Mouse (Mus musculus) hindbrain, embryonic 16.5 days (tissue): ENCODE measurements at regions not wholly inside any gene's neighbourhood (a gene's known extent, or its start where the extent isn't known, plus 50 kb on each side); places are given as distances from the start of the nearest gene placed in this dataset.

Source experiments
- ATAC-seq: fragments of 200-750 bp; cut with Nextera tagmentation; 2 replicates; pipeline ENCODE4 v1.8.0; 2017; ENCODE audit warnings: moderate TSS enrichment, moderate library complexity
- H3K27ac ChIP-seq: fragments of 300-500 bp; sonication (generic); 2 replicates; pipeline ENCODE4 v1.5.1; 2014; ENCODE audit warnings: low read depth, mild to moderate bottlenecking, control low read depth, low read length, moderate library complexity
- H3K27me3 ChIP-seq: fragments of 300-500 bp; sonication (generic); replicated peaks from 2 replicates; pipeline ENCODE4 v1.6.1; 2014; ENCODE audit warnings: low read length; ENCODE audit not compliant: control insufficient read depth, insufficient read depth
- H3K36me3 ChIP-seq: fragments of 300-500 bp; sonication (generic); 2 replicates; pipeline ENCODE4 v1.6.1; 2014; ENCODE audit warnings: mild to moderate bottlenecking, low read length, moderate library complexity, mixed read lengths; ENCODE audit not compliant: control insufficient read depth, insufficient read depth
- H3K4me1 ChIP-seq: fragments of 300-500 bp; sonication (generic); 2 replicates; pipeline ENCODE4 v1.6.1; 2014; ENCODE audit warnings: low read depth, low read length; ENCODE audit not compliant: control insufficient read depth, insufficient read depth
- H3K4me2 ChIP-seq: fragments of 300-500 bp; sonication (generic); 2 replicates; pipeline ENCODE4 v1.6.1; 2014; ENCODE audit warnings: mild to moderate bottlenecking, low read length, control low read depth, moderate library complexity
- H3K4me3 ChIP-seq: fragments of 300-500 bp; sonication (generic); 2 replicates; pipeline ENCODE4 v1.5.1; 2014; ENCODE audit warnings: mild to moderate bottlenecking, low read length, control low read depth, moderate library complexity
- H3K9ac ChIP-seq: fragments of 300-500 bp; sonication (generic); 2 replicates; pipeline ENCODE4 v1.6.1; 2014; ENCODE audit warnings: low read depth, mild to moderate bottlenecking, control low read depth, low read length, moderate library complexity
- H3K9me3 ChIP-seq: fragments of 300-500 bp; sonication (generic); 2 replicates; pipeline ENCODE4 v1.6.1; 2014; ENCODE audit warnings: mild to moderate bottlenecking, low read length, moderate library complexity; ENCODE audit not compliant: control insufficient read depth
- WGBS: fragments of 180-500 bp; shearing (Covaris S2); extraction: QIAGEN DNeasy Blood & Tissue Kit; methylation state at CpG from one replicate; pipeline ENCODE4 v1.1.7; 2014; 5-methylcytosine and 5-hydroxymethylcytosine counted together

GRCm38 (mm10) chr3:66486184-66486583 is 189.5 kb upstream of the Veph1 start:
- Histone ChIP-seq H3K4me2 (no peak overlapping the region), H3K4me3 (no peak overlapping the region), H3K36me3 (no peaks in the 10 kb centered on the region), H3K27me3 (no peaks in the 10 kb centered on the region), H3K4me1 (no peaks in the 10 kb centered on the region), H3K9me3 (no peaks in the 10 kb centered on the region), H3K27ac (no peak overlapping the region), H3K9ac (no peak overlapping the region)
- WGBS: 89% methylated on average over 1 of the region's 1 CpGs
- ATAC-seq: no peak

GRCm38 (mm10) chr3:66480718-66481117 is 184.1 kb upstream of the Veph1 start:
- peak; percentile 60; the same call in 1 of the 2 replicates for ATAC-seq
- Histone ChIP-seq H3K27me3 (no peaks in the 10 kb centered on the region), H3K4me2 (no peak overlapping the region), H3K4me3 (no peak overlapping the region), H3K36me3 (no peaks in the 10 kb centered on the region), H3K27ac (no peak overlapping the region), H3K4me1 (no peaks in the 10 kb centered on the region), H3K9me3 (no peaks in the 10 kb centered on the region), H3K9ac (no peak overlapping the region)
- 44% methylated on average over 6 of the region's 6 CpGs for WGBS

GRCm38 (mm10) chr3:66479266-66479665 is 182.6 kb upstream of the Veph1 start:
- Histone ChIP-seq H3K4me1 (no peaks in the 10 kb centered on the region), H3K36me3 (no peaks in the 10 kb centered on the region), H3K4me3 (no peak overlapping the region), H3K27me3 (no peaks in the 10 kb centered on the region), H3K9me3 (no peaks in the 10 kb centered on the region), H3K27ac (no peak overlapping the region), H3K9ac (no peak overlapping the region), H3K4me2 (no peak overlapping the region)
- ATAC-seq: no peak
- 43% methylated on average over 4 of the region's 4 CpGs for WGBS

GRCm38 (mm10) chr3:66466321-66466720 is 169.7 kb upstream of the Veph1 start:
- H3K4me3 ChIP-seq: no peak overlapping the region
- H3K4me1 ChIP-seq: no peaks in the 10 kb centered on the region
- WGBS: 73% methylated on average over 5 of the region's 5 CpGs
- H3K9ac ChIP-seq: no peak overlapping the region
- H3K36me3 ChIP-seq: no peaks in the 10 kb centered on the region
- no peak overlapping the region for H3K4me2 ChIP-seq
- no peak overlapping the region for H3K27ac ChIP-seq
- H3K9me3 ChIP-seq: no peaks in the 10 kb centered on the region
- no peak for ATAC-seq
- no peaks in the 10 kb centered on the region for H3K27me3 ChIP-seq

- WGBS: 51% methylated on average over 1 of the region's 1 CpGs
- no peak for ATAC-seq
Measured at GRCm38 (mm10) chr3:66465371-66465770, 168.7 kb upstream of the Veph1 start.

GRCm38 (mm10) chr3:66462341-66462740 is 165.7 kb upstream of the Veph1 start:
- H3K27me3 ChIP-seq: no peaks in the 10 kb centered on the region
- H3K4me2 ChIP-seq: no peak overlapping the region
- H3K9me3 ChIP-seq: no peaks in the 10 kb centered on the region
- no peak overlapping the region for H3K27ac ChIP-seq
- no peak for ATAC-seq
- WGBS: 72% methylated on average over 1 of the region's 1 CpGs
- no peaks in the 10 kb centered on the region for H3K4me1 ChIP-seq
- H3K4me3 ChIP-seq: no peak overlapping the region
- H3K9ac ChIP-seq: no peak overlapping the region
- H3K36me3 ChIP-seq: no peaks in the 10 kb centered on the region

More at GRCm38 (mm10) chr3:66465371-66465770, 168.7 kb upstream of the Veph1 start:
- H3K27me3 ChIP-seq: no peaks in the 10 kb centered on the region
- no peaks in the 10 kb centered on the region for H3K36me3 ChIP-seq
- H3K9ac ChIP-seq: no peak overlapping the region
- H3K4me3 ChIP-seq: no peak overlapping the region
- H3K4me1 ChIP-seq: no peaks in the 10 kb centered on the region
- H3K4me2 ChIP-seq: no peak overlapping the region
- no peaks in the 10 kb centered on the region for H3K9me3 ChIP-seq
- H3K27ac ChIP-seq: no peak overlapping the region

GRCm38 (mm10) chr3:66446274-66447159 is 149.9 kb upstream of the Veph1 start:
- no peaks in the 10 kb centered on the region for H3K36me3 ChIP-seq
- H3K9me3 ChIP-seq: no peaks in the 10 kb centered on the region
- no peak overlapping the region for H3K4me3 ChIP-seq
- 88% methylated on average over 10 of the region's 10 CpGs for WGBS
- no peak for ATAC-seq
- H3K4me2 ChIP-seq: no peak overlapping the region
- H3K4me1 ChIP-seq: no peaks in the 10 kb centered on the region
- no peak overlapping the region for H3K9ac ChIP-seq
- no peak overlapping the region for H3K27ac ChIP-seq
- no peaks in the 10 kb centered on the region for H3K27me3 ChIP-seq

GRCm38 (mm10) chr3:66433216-66433615 is 136.6 kb upstream of the Veph1 start:
- no peak overlapping the region for H3K4me3 ChIP-seq
- H3K36me3 ChIP-seq: no peaks in the 10 kb centered on the region
- no peak overlapping the region for H3K4me2 ChIP-seq
- H3K4me1 ChIP-seq: no peaks in the 10 kb centered on the region
- H3K27me3 ChIP-seq: no peaks in the 10 kb centered on the region
- no peak for ATAC-seq
- no peak overlapping the region for H3K9ac ChIP-seq
- H3K9me3 ChIP-seq: no peaks in the 10 kb centered on the region
- no peak overlapping the region for H3K27ac ChIP-seq

- 70% methylated on average over 3 of the region's 3 CpGs for WGBS
Measured at GRCm38 (mm10) chr3:66430187-66430586, 133.6 kb upstream of the Veph1 start.

More at GRCm38 (mm10) chr3:66430187-66430586, 133.6 kb upstream of the Veph1 start:
- ATAC-seq: no peak
- Histone ChIP-seq H3K9ac (no peak overlapping the region), H3K4me1 (no peaks in the 10 kb centered on the region), H3K4me2 (no peak overlapping the region), H3K27me3 (no peaks in the 10 kb centered on the region), H3K27ac (no peak overlapping the region), H3K9me3 (no peaks in the 10 kb centered on the region), H3K36me3 (no peaks in the 10 kb centered on the region), H3K4me3 (no peak overlapping the region)
